Mouse (Mus musculus) frontal cortex, postnatal 14 days (tissue): ENCODE measurements around the gene Hoxc6.
A peak's percentile ranks its signal among the peaks of the same experiment; 100 is the strongest.

Experiments
- DNase-seq, 2 experiments: peaks; one replicate each; pipeline ENCODE4 v3.0.0; 2022; ENCODE audit warnings: low spot score in 2 of 2

Hoxc6 gene

GRCm38 (mm10) chr15:102967511-102968397 is 30.3 kb upstream of the Hoxc6 start:
- no peak for DNase-seq

GRCm38 (mm10) chr15:102969296-102969695 is 28.8 kb upstream of the Hoxc6 start:
- DNase-seq, result no peak

GRCm38 (mm10) chr15:102970740-102971139 is 27.3 kb upstream of the Hoxc6 start:
- no peak for DNase-seq

GRCm38 (mm10) chr15:102972254-102972653 is 25.8 kb upstream of the Hoxc6 start:
- no peak for DNase-seq

- no peak for DNase-seq
Observed at GRCm38 (mm10) chr15:102972753-102973152, 25.3 kb upstream of the Hoxc6 start.

GRCm38 (mm10) chr15:102975034-102975433 is 23.0 kb upstream of the Hoxc6 start:
- no peak for DNase-seq

GRCm38 (mm10) chr15:102975688-102976111 is 22.4 kb upstream of the Hoxc6 start:
- no peak for DNase-seq

- no peak for DNase-seq
Observed at GRCm38 (mm10) chr15:102976171-102976570, 21.9 kb upstream of the Hoxc6 start, which contains the start of gene Hoxc9. Gene Hoxc9 (plus strand): TSS chr15:102976439.

GRCm38 (mm10) chr15:102976631-102977422 is 21.2 kb upstream of the Hoxc6 start:
- DNase-seq, result no peak

GRCm38 (mm10) chr15:102977423-102977974 is 20.6 kb upstream of the Hoxc6 start:
- no peak for DNase-seq

GRCm38 (mm10) chr15:102978615-102979515 is 19.2 kb upstream of the Hoxc6 start:
- no peak for DNase-seq

- no peak for DNase-seq
Observed at GRCm38 (mm10) chr15:102979936-102980335, 18.1 kb upstream of the Hoxc6 start.

GRCm38 (mm10) chr15:102980352-102980751 is 17.7 kb upstream of the Hoxc6 start:
- no peak for DNase-seq

GRCm38 (mm10) chr15:102980912-102981311 is 17.1 kb upstream of the Hoxc6 start:
- no peak for DNase-seq

GRCm38 (mm10) chr15:102981379-102982288 is 16.4 kb upstream of the Hoxc6 start:
- no peak for DNase-seq

GRCm38 (mm10) chr15:102983716-102984115 is 14.3 kb upstream of the Hoxc6 start:
- DNase-seq, result no peak

GRCm38 (mm10) chr15:102984521-102984920 is 13.5 kb upstream of the Hoxc6 start:
- no peak for DNase-seq

GRCm38 (mm10) chr15:102984925-102985324 is 13.1 kb upstream of the Hoxc6 start:
- DNase-seq, result no peak

GRCm38 (mm10) chr15:102987124-102987833 is 10.8 kb upstream of the Hoxc6 start:
- DNase-seq, result peak; percentile 52 to 76

GRCm38 (mm10) chr15:102988078-102988477 is 10.0 kb upstream of the Hoxc6 start:
- DNase-seq, result no peak
